Mouse (Mus musculus) heart, postnatal 0 days (tissue): ENCODE results near the gene Arhgef17.

ENCODE experiments used
- CTCF ChIP-seq: IDR thresholded peaks from 2 replicates; pipeline ENCODE4 v1.5.1; 2016; ENCODE audit warnings: antibody characterized with exemption, control low read depth, low read depth
- EP300 ChIP-seq: IDR thresholded peaks from 2 replicates; pipeline ENCODE4 v1.6.1; 2016; ENCODE audit warnings: antibody characterized with exemption, low read depth

DNA sequence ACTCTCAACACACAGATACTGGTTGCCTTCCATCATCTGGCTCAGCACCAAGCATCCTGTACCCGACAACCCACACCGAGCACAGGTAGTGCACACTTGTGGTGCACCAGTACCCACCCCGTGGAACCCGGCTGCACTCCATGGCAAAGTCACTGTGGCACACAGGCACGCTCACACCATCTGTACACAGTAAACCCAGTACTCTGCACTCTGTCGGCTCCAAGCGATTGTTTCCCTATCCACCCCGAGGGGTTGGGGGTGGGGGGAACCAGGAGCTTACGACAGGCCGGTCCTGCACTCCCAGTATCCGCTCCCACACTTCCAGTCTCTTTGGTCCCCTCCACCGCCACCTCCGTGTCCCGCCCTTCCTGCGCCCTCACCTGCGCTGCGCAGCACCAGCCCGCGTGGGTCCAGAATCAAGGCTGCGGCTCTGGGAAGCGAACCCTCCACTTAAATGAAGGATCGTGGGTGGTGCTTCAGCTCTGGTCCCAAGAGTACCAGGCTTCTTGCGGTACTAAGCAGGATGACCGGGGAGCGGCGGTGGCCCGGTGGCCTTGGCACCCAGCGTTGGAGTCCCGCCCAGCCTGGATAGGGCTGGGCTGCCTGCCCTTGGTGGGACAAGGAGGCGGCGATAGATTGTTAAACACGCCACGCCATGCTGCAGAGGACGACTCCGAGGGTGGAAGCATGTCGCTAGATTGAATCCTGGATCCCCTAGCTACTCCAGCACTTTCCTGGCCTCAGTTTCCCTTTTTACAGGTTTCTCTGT, 42.4 kb upstream of the Arhgef17 start, which contains the start of gene P2ry6:
- TF ChIP-seq CTCF (no peak), EP300 (no peak)
